Mouse (Mus musculus): Measurements from ENCODE around the gene Ppp2r5d.

Gene Ppp2r5d

DNA sequence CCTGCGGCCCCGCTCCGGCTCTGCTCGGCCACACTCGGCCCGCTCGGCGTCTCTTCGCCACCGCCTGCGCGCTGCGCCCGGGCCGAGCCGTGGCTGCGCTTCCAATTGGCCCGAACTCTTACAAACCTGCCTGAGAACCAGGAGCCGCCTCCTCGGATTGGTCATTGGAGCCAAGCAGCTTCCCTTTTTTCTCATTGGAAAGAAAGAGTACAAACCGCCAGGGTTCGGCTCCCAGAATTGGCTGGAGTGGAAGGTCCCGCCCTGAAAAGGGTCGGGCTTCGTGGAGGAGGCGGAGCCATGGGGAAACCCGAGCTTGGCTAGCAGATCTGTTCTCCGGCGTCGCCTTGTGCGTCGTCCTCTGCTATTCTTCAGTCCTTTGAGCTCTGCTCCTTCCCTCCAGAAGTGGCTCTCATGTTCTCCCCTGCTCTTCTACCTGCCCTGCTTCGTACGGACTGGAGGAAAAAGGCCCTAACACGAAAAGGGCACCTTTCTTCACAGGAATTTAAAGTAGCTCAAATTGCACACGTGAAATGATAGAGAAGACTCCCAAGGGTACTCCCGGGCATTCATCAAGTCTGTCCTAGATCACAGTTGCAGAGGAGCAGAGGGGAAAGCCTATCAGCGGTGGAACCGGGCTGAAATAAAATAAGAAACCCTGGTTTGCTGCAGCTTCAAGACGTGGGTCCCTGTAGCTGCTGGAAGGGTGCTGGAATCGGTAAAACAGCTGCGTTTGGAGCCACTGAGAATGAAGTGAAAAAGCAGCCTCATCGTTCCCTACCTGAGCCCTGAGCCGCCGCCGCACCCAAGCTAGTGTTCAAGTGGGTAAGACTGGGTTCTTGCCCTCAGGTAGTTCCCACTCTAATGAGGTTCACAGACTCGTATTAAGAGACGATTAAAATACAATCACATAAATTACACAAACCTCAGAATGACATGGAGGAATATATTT, at the start of gene Ppp2r5d:
Gene Ppp2r5d (minus strand): TSS at position 225 of the 949 bp plus-strand sequence.
- DNase-seq (ENCODE audit: low spot score) = peak; percentile 98

- peak; percentile 99 for DNase-seq (ENCODE audit: low spot score)
These were observed 47.1 kb upstream of the Ppp2r5d start, which contains the start of gene Cnpy3 for GRCm38 (mm10) chr17:46751794-46752556. Gene Cnpy3, minus strand, starts transcription at chr17:46752214.

- DNase-seq (ENCODE audit: low spot score) = no peak
These were observed 46.3 kb upstream of the Ppp2r5d start for GRCm38 (mm10) chr17:46751056-46751793.

- DNase-seq (ENCODE audit: low spot score) = no peak
These were observed 45.7 kb upstream of the Ppp2r5d start for GRCm38 (mm10) chr17:46750580-46750979.

DNA sequence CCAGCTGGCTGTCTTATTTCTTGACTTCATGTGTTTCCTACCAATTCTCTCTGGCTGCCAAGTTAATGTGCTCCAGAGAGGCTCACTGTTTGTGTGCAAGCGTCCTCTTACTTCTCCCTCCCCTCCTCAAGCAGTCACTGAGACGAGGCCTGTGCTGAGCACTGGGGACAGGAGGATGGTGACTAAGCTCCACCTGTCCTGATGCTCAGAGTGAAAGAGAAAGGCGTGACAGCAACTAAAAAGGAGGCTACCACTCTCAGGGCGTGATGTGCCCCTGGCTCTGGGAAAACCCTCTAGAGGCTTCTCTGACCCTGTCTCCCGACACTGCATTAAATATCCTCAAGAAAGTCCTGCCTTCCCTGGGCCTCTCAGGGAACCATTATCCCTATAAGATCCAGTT, 44.4 kb upstream of the Ppp2r5d start:
- DNase-seq (ENCODE audit: low spot score) = no peak

DNA sequence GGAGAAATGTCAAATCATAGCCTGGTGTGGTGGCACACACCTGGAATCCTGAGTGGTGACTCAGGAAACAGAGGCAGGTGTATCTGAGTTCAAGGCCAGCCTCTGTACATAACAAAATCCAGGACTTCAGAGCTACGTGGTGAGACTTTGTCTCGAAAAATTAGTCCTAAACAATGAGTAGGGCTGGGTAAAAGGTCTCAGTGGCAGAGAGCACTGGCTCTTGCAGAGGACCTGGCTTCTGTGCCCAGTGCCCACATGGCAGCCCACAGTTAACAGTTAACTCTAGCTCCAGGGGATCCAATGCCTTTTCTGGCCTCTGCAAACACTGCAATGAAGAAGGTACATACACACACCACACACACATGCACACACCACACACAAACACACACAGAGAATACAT, 42.9 kb upstream of the Ppp2r5d start:
- no peak for DNase-seq (ENCODE audit: low spot score)

GRCm38 (mm10) chr17:46747234-46747633, 42.3 kb upstream of the Ppp2r5d start:
- no peak for DNase-seq (ENCODE audit: low spot score)

- DNase-seq (ENCODE audit: low spot score) = no peak
These were observed 40.6 kb upstream of the Ppp2r5d start for GRCm38 (mm10) chr17:46745506-46745905.

GRCm38 (mm10) chr17:46742986-46743385, 38.1 kb upstream of the Ppp2r5d start:
- no peak for DNase-seq (ENCODE audit: low spot score)

DNA sequence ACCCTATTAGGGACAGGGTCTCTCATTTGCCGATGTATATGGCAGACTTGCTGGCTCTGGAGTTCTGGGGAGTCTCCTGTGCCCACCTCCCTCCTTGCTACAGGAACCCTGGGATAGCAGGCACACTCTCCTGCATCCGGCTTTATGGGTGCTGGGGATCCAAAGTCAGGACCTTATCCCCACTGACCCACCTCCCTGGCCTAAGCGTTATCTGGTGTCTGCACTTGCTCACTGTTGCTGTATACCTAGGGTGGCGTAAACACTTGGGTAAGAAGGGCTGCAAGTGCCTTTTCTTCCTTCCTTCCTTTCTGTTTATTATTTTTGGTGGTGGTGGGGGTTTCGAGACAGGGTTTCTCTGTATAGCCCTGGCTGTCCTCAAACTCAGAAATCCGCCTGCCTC, 36.4 kb upstream of the Ppp2r5d start:
- DNase-seq (ENCODE audit: low spot score) = no peak

- peak; percentile 62 for DNase-seq (ENCODE audit: low spot score)
These were observed 31.2 kb upstream of the Ppp2r5d start for GRCm38 (mm10) chr17:46736160-46736559.

DNA sequence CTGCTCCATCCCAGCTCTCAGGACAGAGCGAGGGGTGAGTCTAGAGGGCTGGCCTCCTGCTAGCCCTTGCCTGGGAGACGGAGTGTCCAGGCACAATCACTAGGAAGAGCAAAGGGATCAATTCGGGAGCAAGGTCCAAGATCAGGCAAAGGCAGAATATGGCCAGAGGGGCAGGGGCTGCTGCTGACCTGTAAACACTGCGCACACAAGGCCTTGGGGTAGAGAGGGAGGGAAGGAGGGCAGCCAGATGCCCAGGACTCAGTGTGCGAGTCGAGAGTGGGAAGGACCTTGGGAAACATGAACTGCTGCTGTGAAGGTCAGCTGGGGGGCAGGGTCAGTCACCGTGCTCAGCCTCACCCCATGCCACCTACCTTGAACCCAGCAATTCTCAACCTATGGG, 30.4 kb upstream of the Ppp2r5d start:
- no peak for DNase-seq (ENCODE audit: low spot score)

- no peak for DNase-seq (ENCODE audit: low spot score)
These were observed 29.1 kb upstream of the Ppp2r5d start for GRCm38 (mm10) chr17:46734055-46734454.

- DNase-seq (ENCODE audit: low spot score) = no peak
These were observed 24.0 kb upstream of the Ppp2r5d start, which contains the start of gene Gnmt for GRCm38 (mm10) chr17:46728904-46729318. Gene Gnmt, minus strand, starts transcription at chr17:46729168.

- DNase-seq (ENCODE audit: low spot score) = no peak
These were observed 23.6 kb upstream of the Ppp2r5d start for GRCm38 (mm10) chr17:46728496-46728895.

GRCm38 (mm10) chr17:46728021-46728420, 23.1 kb upstream of the Ppp2r5d start:
- peak; percentile 51 for DNase-seq (ENCODE audit: low spot score)

DNA sequence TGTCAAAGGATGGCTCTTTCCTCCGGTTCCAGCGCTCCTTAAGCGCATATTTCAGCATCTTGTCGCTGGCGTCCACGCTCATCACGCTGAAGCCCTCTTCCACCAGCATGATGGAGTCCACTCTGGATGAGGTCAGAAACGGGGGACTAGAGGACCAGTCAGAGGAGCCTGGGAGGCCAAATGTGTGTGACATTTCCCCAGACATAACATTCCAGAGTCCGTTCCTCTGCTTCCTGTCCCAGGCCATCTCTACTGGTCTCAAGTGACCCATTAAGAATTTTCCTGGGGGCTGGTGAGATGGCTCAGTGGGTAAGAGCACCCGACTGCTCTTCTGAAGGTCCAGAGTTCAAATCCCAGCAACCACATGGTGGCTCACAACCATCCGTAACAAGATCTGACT, 22.4 kb upstream of the Ppp2r5d start:
- no peak for DNase-seq (ENCODE audit: low spot score)

GRCm38 (mm10) chr17:46725731-46726645, 21.1 kb upstream of the Ppp2r5d start:
- DNase-seq (ENCODE audit: low spot score) = no peak

DNA sequence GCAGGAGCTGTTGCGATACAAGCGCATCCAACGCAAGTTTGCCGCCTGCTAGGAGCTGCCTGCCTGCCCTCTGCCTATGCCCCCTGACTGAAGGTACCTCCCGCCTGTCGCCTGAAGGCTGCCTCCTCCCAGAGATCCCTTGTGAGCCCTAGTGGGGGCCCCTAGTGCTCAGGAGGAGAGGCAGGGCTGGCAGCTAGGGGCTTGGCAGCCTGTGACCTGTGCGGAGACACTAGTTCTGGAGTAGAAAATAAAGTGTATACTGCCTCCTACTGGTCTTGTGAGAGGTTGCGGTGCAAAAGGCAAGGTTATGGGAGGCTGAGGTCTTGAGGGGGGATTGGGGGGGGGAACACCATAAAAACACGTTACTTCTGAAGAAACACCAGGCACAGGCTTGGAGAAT, 20.4 kb upstream of the Ppp2r5d start:
- DNase-seq (ENCODE audit: low spot score) = peak; percentile 70

DNA sequence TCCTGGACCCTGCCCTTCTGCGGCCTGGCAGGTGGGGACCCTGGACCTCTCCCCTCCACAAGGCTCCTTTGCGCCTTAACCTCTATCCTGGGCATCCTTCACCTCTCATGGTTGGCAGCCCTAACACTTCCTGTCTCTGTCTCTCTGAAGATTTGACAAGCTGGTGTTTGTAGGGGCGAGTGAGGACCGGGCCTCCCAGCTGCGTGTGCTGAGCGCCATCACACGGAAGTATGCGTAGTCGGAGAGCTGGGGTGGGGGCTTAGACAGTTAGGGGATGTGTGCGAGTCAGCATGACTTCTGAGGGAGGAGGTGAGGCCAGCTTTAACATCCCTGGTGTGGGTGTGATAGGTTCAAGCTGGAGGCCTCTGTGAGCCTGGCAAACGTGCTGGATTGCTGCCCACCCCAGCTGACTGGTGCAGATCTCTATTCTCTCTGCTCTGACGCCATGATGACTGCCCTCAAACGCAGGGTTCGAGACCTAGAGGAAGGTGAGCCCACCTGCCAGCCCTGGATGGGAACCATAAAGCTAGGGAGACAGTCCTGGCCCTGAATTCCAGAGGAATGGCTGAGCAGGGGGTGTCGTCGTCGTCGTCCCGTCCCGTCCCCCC, 19.7 kb upstream of the Ppp2r5d start:
- DNase-seq (ENCODE audit: low spot score) = no peak

- no peak for DNase-seq (ENCODE audit: low spot score)
These were observed 16.2 kb upstream of the Ppp2r5d start for GRCm38 (mm10) chr17:46721077-46721476.

Data from embryo, embryonic 10 days (tissue).